Mouse (Mus musculus) frontal cortex, postnatal 10 days (tissue): Measurements from ENCODE around the gene Zfand2a.

ENCODE experiments used
- DNase-seq, 2 experiments: peaks; one replicate each; pipeline ENCODE4 v3.0.0; 2022; ENCODE audit warnings: low spot score in 2 of 2, mixed read lengths in 1 of 2

Zfand2a gene

GRCm38 (mm10) chr5:139432747-139433508, 51.4 kb downstream of the Zfand2a start:
- DNase-seq, result no peak

GRCm38 (mm10) chr5:139432333-139432732, 52.0 kb downstream of the Zfand2a start:
- no peak for DNase-seq

GRCm38 (mm10) chr5:139429818-139430341, 54.5 kb downstream of the Zfand2a start:
- DNase-seq, result no peak

GRCm38 (mm10) chr5:139427989-139428388, 56.4 kb downstream of the Zfand2a start:
- DNase-seq, result no peak

GRCm38 (mm10) chr5:139427001-139427400, 57.3 kb downstream of the Zfand2a start:
- DNase-seq, result no peak

- no peak for DNase-seq
Measured at GRCm38 (mm10) chr5:139425198-139425597, 59.2 kb downstream of the Zfand2a start.

- DNase-seq, result peak in 1 of 2 experiments; percentile 50
Measured at GRCm38 (mm10) chr5:139423026-139423865, 61.1 kb downstream of the Zfand2a start, which contains the start of gene Gper1. TSS of gene Gper1 (plus strand) at chr5:139423151.
